Mouse (Mus musculus) lung, postnatal 0 days (tissue): Measurements from ENCODE around the gene Ccdc144b.

Experiments used
- CTCF ChIP-seq: IDR thresholded peaks from 2 replicates; pipeline ENCODE4 v1.5.1; 2016; ENCODE audit warnings: antibody characterized with exemption, mild to moderate bottlenecking
- EP300 ChIP-seq: IDR thresholded peaks from 2 replicates; pipeline ENCODE4 v1.6.1; 2016; ENCODE audit warnings: antibody characterized with exemption, mild to moderate bottlenecking, control low read depth

DNA sequence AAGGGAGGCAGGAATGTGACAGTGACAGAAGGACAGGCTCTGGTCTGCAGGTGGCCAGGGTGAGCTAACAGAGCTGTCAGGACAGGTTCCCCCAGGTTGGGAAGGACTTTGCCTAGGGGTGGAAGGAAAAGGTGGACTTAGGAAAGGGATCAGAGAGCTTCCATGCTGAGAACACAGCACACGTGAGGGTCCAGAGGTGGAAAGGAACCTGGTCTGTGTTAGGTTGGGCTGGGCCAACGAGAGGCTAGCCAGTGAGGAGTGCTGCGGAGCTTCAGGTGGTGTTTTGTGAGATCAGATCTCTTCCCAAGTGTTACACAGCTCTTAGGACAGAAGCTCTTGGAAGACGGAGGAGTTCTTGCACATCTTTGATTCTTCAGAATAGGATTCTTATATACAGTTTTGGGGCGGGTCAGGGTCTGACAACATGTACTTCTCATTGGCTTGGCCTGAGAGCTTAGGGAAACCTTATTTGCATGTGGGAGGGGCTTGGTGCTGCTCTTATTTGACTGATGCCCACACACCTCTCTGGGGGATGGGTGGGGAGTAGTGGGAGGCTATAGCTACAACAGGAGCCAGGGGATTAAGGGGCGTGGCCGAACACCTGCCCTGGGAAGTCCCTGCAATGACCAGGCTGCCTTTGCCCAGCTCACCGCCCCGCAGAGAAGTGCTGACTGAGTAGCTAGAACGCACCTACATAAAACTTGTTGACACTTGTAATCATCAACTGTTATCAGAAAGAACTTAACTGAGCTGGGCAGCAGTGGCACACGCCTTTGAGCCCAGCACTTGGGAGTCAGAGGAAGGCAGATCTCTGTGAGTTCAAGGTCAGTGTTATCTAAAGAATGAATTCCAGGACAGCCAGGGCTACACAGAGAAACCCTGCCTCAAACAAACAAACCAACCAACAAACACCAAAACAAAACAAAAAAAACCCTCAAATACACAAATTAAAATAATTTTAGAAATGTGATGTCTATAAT is 58.5 kb downstream of the Ccdc144b start:
- TF ChIP-seq CTCF (no peak), EP300 (no peak)
